Comparison of ENCODE assay signal across 10 mouse cellular contexts in genomic region chr16:26049393-26050087, GRCm38 (mm10). TPM values are rescaled to one million over a fixed set of nuclear protein-coding genes. Genes with fewer than 3 reads are reported as not detected.
A peak's percentile ranks its signal among the peaks of the same experiment; 100 is the strongest.
DNase-seq lines count a peak whose midpoint lies in the region; ATAC-seq and TF ChIP-seq lines count a peak whose summit lies in the region.
"Had no signal": no experiment of that assay in that cellular context is flagged by ENCODE, and none has a peak within 500 bp of the region (broad histone marks: within the 10 kb centered on the region; RNA-seq: fewer than 3 reads in every experiment).

No protein-coding gene starts in this region.

- peaks cover 20% of the 10 kb centered on the region for H3K4me1 ChIP-seq in hindbrain, embryonic 10.5 days (replicated peaks)
- no peaks in the 10 kb centered on the region for H3K4me1 ChIP-seq in hindbrain, embryonic 13.5 days (replicated peaks)
- peaks cover 20 to 73% of the 10 kb centered on the region in 2 experiments for H3K4me1 ChIP-seq in heart, embryonic 14.5 days (ENCODE audit: control insufficient read depth in 2 of 2, insufficient read depth in 2 of 2, low read length in 2 of 2)
- no peaks in the 10 kb centered on the region for H3K4me1 ChIP-seq in liver, embryonic 16.5 days (ENCODE audit: control insufficient read depth, low read depth, low read length)
- no peaks in the 10 kb centered on the region for H3K4me1 ChIP-seq in forebrain, postnatal 0 days (ENCODE audit: insufficient read depth)
- H3K4me1 ChIP-seq: midbrain, embryonic 12.5 days had no signal

- no peak overlapping the region for H3K9ac ChIP-seq in hindbrain, embryonic 13.5 days
- no peak overlapping the region for H3K9ac ChIP-seq in heart, embryonic 14.5 days (ENCODE audit: low read length)
- no peak overlapping the region for H3K9ac ChIP-seq in liver, embryonic 16.5 days (ENCODE audit: low read depth, low read length)
- no peak overlapping the region for H3K9ac ChIP-seq in forebrain, postnatal 0 days
- H3K9ac ChIP-seq: midbrain, embryonic 12.5 days had no signal

- TF ChIP-seq CTCF in forebrain, postnatal 0 days (IDR thresholded peaks at IDR 0.05; ENCODE audit: low read depth), result no peak

- DNase-seq in hindbrain, embryonic 10.5 days (ENCODE audit: low spot score), result peak; percentile 48
- peak; percentile 43 for DNase-seq in adipocyte (ENCODE audit: low spot score)
- no peak for DNase-seq in cerebellum, adult 9-11 months
- DNase-seq in forebrain, postnatal 0 days, result no peak
- DNase-seq: right cerebral cortex, postnatal 14 days had no signal

- no peaks in the 10 kb centered on the region for H3K9me3 ChIP-seq in hindbrain, embryonic 10.5 days
- H3K9me3 ChIP-seq in hindbrain, embryonic 13.5 days, result no peaks in the 10 kb centered on the region
- H3K9me3 ChIP-seq in heart, embryonic 14.5 days (ENCODE audit: control insufficient read depth, low read length), result no peaks in the 10 kb centered on the region
- H3K9me3 ChIP-seq in liver, embryonic 16.5 days (replicated peaks; ENCODE audit: control insufficient read depth, low read length), result no peaks in the 10 kb centered on the region
- H3K9me3 ChIP-seq in forebrain, postnatal 0 days (ENCODE audit: low read length), result no peaks in the 10 kb centered on the region
- H3K9me3 ChIP-seq: midbrain, embryonic 12.5 days had no signal

- no peak overlapping the region for H3K4me2 ChIP-seq in hindbrain, embryonic 13.5 days
- no peak overlapping the region for H3K4me2 ChIP-seq in heart, embryonic 14.5 days (ENCODE audit: low read length)
- no peak overlapping the region for H3K4me2 ChIP-seq in liver, embryonic 16.5 days (ENCODE audit: low read depth, low read length)
- H3K4me2 ChIP-seq in forebrain, postnatal 0 days (ENCODE audit: low read depth), result no peak overlapping the region
- H3K4me2 ChIP-seq: midbrain, embryonic 12.5 days had no signal

- 30% methylated on average over 5 of the region's 5 CpGs for WGBS in hindbrain, embryonic 10.5 days
- WGBS in hindbrain, embryonic 13.5 days, result 45% methylated on average over 5 of the region's 5 CpGs
- 40% methylated on average over 5 of the region's 5 CpGs for WGBS in heart, embryonic 14.5 days
- 30% methylated on average over 5 of the region's 5 CpGs for WGBS in liver, embryonic 16.5 days (ENCODE audit: insufficient replicate concordance)
- WGBS in forebrain, postnatal 0 days, result 60% methylated on average over 5 of the region's 5 CpGs

- ATAC-seq in hindbrain, embryonic 13.5 days (ENCODE audit: low FRiP score), result no peak
- ATAC-seq in heart, embryonic 14.5 days (ENCODE audit: insufficient number of reproducible peaks, insufficient read depth, low FRiP score, low read depth), result peak; percentile 52; the same call in 1 of the 2 replicates
- peak; percentile 62 for ATAC-seq in liver, embryonic 16.5 days (ENCODE audit: low read depth)
- no peak for ATAC-seq in activated CD4-positive, CD25-positive, alpha-beta regulatory T cell, adult 4 months
- ATAC-seq in forebrain, postnatal 0 days, result no peak

- no peak overlapping the region for H3K4me3 ChIP-seq in hindbrain, embryonic 10.5 days
- H3K4me3 ChIP-seq in hindbrain, embryonic 13.5 days, result no peak overlapping the region
- no peak overlapping the region for H3K4me3 ChIP-seq in heart, embryonic 14.5 days (ENCODE audit: control insufficient read depth in 1 of 2, insufficient read depth in 1 of 2, low read depth in 1 of 2, low read length in 2 of 2)
- H3K4me3 ChIP-seq in liver, embryonic 16.5 days (ENCODE audit: low read depth, low read length), result no peak overlapping the region
- no peak overlapping the region for H3K4me3 ChIP-seq in forebrain, postnatal 0 days (ENCODE audit: low read depth, low read length)
- H3K4me3 ChIP-seq: midbrain, embryonic 12.5 days had no signal

- H3K36me3 ChIP-seq in hindbrain, embryonic 10.5 days, result no peaks in the 10 kb centered on the region
- no peaks in the 10 kb centered on the region for H3K36me3 ChIP-seq in hindbrain, embryonic 13.5 days
- H3K36me3 ChIP-seq in heart, embryonic 14.5 days (ENCODE audit: control insufficient read depth, insufficient read depth, low read length), result no peaks in the 10 kb centered on the region
- no peaks in the 10 kb centered on the region for H3K36me3 ChIP-seq in liver, embryonic 16.5 days (ENCODE audit: control insufficient read depth, insufficient read depth)
- H3K36me3 ChIP-seq in forebrain, postnatal 0 days (ENCODE audit: insufficient read depth), result no peaks in the 10 kb centered on the region
- H3K36me3 ChIP-seq: midbrain, embryonic 12.5 days had no signal

- 0 out of 2 replicates have a peak overlapping the region, but pooled peaks have one; percentile 0 for H3K27ac ChIP-seq in hindbrain, embryonic 10.5 days
- H3K27ac ChIP-seq in hindbrain, embryonic 13.5 days, result no peak overlapping the region
- H3K27ac ChIP-seq in heart, embryonic 14.5 days (replicated peaks in 1 of 2; ENCODE audit: control insufficient read depth in 1 of 2, insufficient read depth in 1 of 2, low read depth in 2 of 2, low read length in 2 of 2), result peak overlapping the region; percentile 37 to 85
- no peak overlapping the region for H3K27ac ChIP-seq in liver, embryonic 16.5 days (ENCODE audit: low read length)
- H3K27ac ChIP-seq in forebrain, postnatal 0 days (ENCODE audit: low read depth, low read length), result no peak overlapping the region
- H3K27ac ChIP-seq: midbrain, embryonic 12.5 days had no signal

- no peaks in the 10 kb centered on the region for H3K27me3 ChIP-seq in hindbrain, embryonic 10.5 days (ENCODE audit: insufficient read depth, poor library complexity, severe bottlenecking)
- H3K27me3 ChIP-seq in hindbrain, embryonic 13.5 days, result no peaks in the 10 kb centered on the region
- no peaks in the 10 kb centered on the region for H3K27me3 ChIP-seq in heart, embryonic 14.5 days (ENCODE audit: control insufficient read depth, insufficient read depth, low read length)
- no peaks in the 10 kb centered on the region for H3K27me3 ChIP-seq in liver, embryonic 16.5 days (ENCODE audit: control insufficient read depth, insufficient read depth, low read depth, low read length)
- H3K27me3 ChIP-seq in forebrain, postnatal 0 days (ENCODE audit: insufficient read depth, low read length), result no peaks in the 10 kb centered on the region
- H3K27me3 ChIP-seq: midbrain, embryonic 12.5 days had no signal

RNA-seq across cellular contexts. Expression of gene P3h2, which starts 56.0 kb away (rescaled TPM):
- 1.9 and 2.1 TPM in 2 replicates for polyA plus RNA-seq in hindbrain, embryonic 10.5 days (2016; fragmentation: Nextera tagmentation; extraction: Ambion mirVana)
- polyA plus RNA-seq in hindbrain, embryonic 13.5 days (2015; fragmentation: Nextera tagmentation; extraction: Ambion mirVana), result 0.54 and 0.62 TPM in 2 replicates
- 9.5 and 9.8 TPM in 2 replicates for polyA plus RNA-seq in heart, embryonic 14.5 days (2014; fragmentation: Nextera tagmentation; extraction: Ambion mirVana)
- polyA plus RNA-seq in liver, embryonic 16.5 days (2015; fragmentation: Nextera tagmentation; extraction: Ambion mirVana), result 0.27 and 0.71 TPM in 2 replicates
- polyA plus RNA-seq in activated CD4-positive, CD25-positive, alpha-beta regulatory T cell, adult 4 months (2017; shearing (Covaris generic)), result 1 to 10 TPM in 1 of 2 experiments, not detected in 1; 1.6 TPM
- 0.62 and 1.4 TPM in 2 replicates for total RNA-seq in forebrain, postnatal 0 days (2014; rRNA removed)
- polyA plus RNA-seq in forebrain, postnatal 0 days (2015; fragmentation: Nextera tagmentation; extraction: Ambion mirVana), result 0.20 and 0.35 TPM in 2 replicates

Comparison
In these comparisons a context has a peak if more than half of its experiments do, and no peak if none do; other contexts are left out.
1. H3K27ac ChIP-seq: peak in hindbrain, embryonic 10.5 days (single experiment) and heart, embryonic 14.5 days (2 of 2); none in hindbrain, embryonic 13.5 days (single experiment), liver, embryonic 16.5 days (single experiment) and forebrain, postnatal 0 days (single experiment).
2. DNase-seq: peak in hindbrain, embryonic 10.5 days (single experiment) and adipocyte (single experiment); none in cerebellum, adult 9-11 months (single experiment) and forebrain, postnatal 0 days (single experiment).
3. ATAC-seq: peak in heart, embryonic 14.5 days (single experiment) and liver, embryonic 16.5 days (single experiment); none in hindbrain, embryonic 13.5 days (single experiment), activated CD4-positive, CD25-positive, alpha-beta regulatory T cell, adult 4 months (single experiment) and forebrain, postnatal 0 days (single experiment).